ENCODE assay signal across 8 mouse cellular contexts in the genomic region with DNA sequence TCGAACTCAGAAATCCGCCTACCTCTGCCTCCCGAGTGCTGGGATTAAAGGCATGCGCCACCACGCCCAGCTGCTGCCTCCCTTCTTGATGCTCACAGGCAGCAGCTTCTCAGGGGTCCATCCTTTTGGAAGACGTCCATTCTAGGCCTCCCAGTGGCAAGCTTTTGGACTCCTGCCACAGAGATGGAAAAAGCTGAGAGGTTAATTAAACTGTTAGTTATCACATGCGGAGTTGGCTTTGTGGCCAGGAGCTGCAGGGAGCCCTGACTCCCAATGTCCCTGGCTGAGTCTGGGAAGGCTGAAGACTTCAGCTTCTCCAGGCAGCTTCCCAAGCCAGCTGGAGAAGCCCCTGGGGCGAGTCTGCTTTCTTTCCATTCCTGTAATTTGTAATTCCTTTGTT. TPM values are rescaled to one million over a fixed set of nuclear protein-coding genes. Genes with fewer than 3 reads are reported as not detected.
A peak's percentile ranks its signal among the peaks of the same experiment; 100 is the strongest.
DNase-seq lines count a peak whose midpoint lies in the region; ATAC-seq and TF ChIP-seq lines count a peak whose summit lies in the region.

No protein-coding gene starts in this region.

- H3K4me2 ChIP-seq in heart, postnatal 0 days (ENCODE audit: low read depth, low read length): no peak overlapping the region
- no peak overlapping the region for H3K4me2 ChIP-seq in heart, embryonic 12.5 days
- H3K4me2 ChIP-seq in embryonic facial prominence, embryonic 12.5 days (replicated peaks): no peak overlapping the region
- H3K4me2 ChIP-seq in kidney, postnatal 0 days (ENCODE audit: low read length): no peak overlapping the region

- TF ChIP-seq CTCF in heart, postnatal 0 days (IDR thresholded peaks at IDR 0.05; ENCODE audit: low read depth): no peak
- no peak for TF ChIP-seq CTCF in E14TG2a.4 (conservative IDR thresholded peaks at IDR 0.05; ENCODE audit: low read length)
- no peak for TF ChIP-seq CTCF in kidney, postnatal 0 days (IDR thresholded peaks at IDR 0.05; ENCODE audit: low read depth)

- H3K4me1 ChIP-seq in heart, postnatal 0 days (ENCODE audit: control insufficient read depth, insufficient read depth): no peaks in the 10 kb centered on the region; the same call in 1 of the 2 replicates
- peaks cover 22% of the 10 kb centered on the region for H3K4me1 ChIP-seq in heart, embryonic 12.5 days (replicated peaks)
- peaks cover 90% of the 10 kb centered on the region for H3K4me1 ChIP-seq in E14TG2a.4 (replicated peaks; ENCODE audit: low read depth, low read length)
- H3K4me1 ChIP-seq in embryonic facial prominence, embryonic 12.5 days: peaks cover 10% of the 10 kb centered on the region
- H3K4me1 ChIP-seq in kidney, postnatal 0 days (replicated peaks; ENCODE audit: insufficient read depth, low read length): no peaks in the 10 kb centered on the region

- 52% methylated on average over 8 of the region's 8 CpGs for WGBS in heart, postnatal 0 days
- 54% methylated on average over 8 of the region's 8 CpGs for WGBS in heart, embryonic 12.5 days
- 42% methylated on average over 8 of the region's 8 CpGs for WGBS in embryonic facial prominence, embryonic 12.5 days
- whole genome bisulfite sequencing in kidney, postnatal 0 days: 56% methylated on average over 8 of the region's 8 CpGs

- no peak for TF ChIP-seq EP300 in heart, postnatal 0 days (IDR thresholded peaks at IDR 0.05; ENCODE audit: low read depth)

- no peaks in the 10 kb centered on the region for H3K27me3 ChIP-seq in heart, postnatal 0 days (ENCODE audit: control insufficient read depth, insufficient read depth, low read length)
- no peaks in the 10 kb centered on the region for H3K27me3 ChIP-seq in heart, embryonic 12.5 days (replicated peaks)
- no peaks in the 10 kb centered on the region for H3K27me3 ChIP-seq in E14TG2a.4 (ENCODE audit: insufficient read depth, low read length)
- H3K27me3 ChIP-seq in embryonic facial prominence, embryonic 12.5 days: no peaks in the 10 kb centered on the region
- no peaks in the 10 kb centered on the region for H3K27me3 ChIP-seq in kidney, postnatal 0 days (ENCODE audit: insufficient read depth, low read length)

- no peak overlapping the region for H3K4me3 ChIP-seq in heart, postnatal 0 days (ENCODE audit: low read depth, low read length)
- H3K4me3 ChIP-seq in heart, embryonic 12.5 days: no peak overlapping the region
- H3K4me3 ChIP-seq in E14TG2a.4 (replicated peaks; ENCODE audit: low read length): peak overlapping the region; percentile 62
- no peak overlapping the region for H3K4me3 ChIP-seq in embryonic facial prominence, embryonic 12.5 days
- H3K4me3 ChIP-seq in kidney, postnatal 0 days (replicated peaks; ENCODE audit: low read depth, low read length): no peak overlapping the region

- H3K36me3 ChIP-seq in heart, postnatal 0 days (replicated peaks; ENCODE audit: control insufficient read depth, insufficient read depth, low read length): no peaks in the 10 kb centered on the region
- no peaks in the 10 kb centered on the region for H3K36me3 ChIP-seq in heart, embryonic 12.5 days
- H3K36me3 ChIP-seq in E14TG2a.4 (ENCODE audit: insufficient read depth, low read length): peaks cover 8% of the 10 kb centered on the region
- no peaks in the 10 kb centered on the region for H3K36me3 ChIP-seq in embryonic facial prominence, embryonic 12.5 days
- no peaks in the 10 kb centered on the region for H3K36me3 ChIP-seq in kidney, postnatal 0 days (ENCODE audit: insufficient read depth, low read length)

- ATAC-seq in heart, postnatal 0 days (ENCODE audit: insufficient read depth, low read depth): no peak
- ATAC-seq in heart, embryonic 12.5 days (ENCODE audit: insufficient number of reproducible peaks, low FRiP score): no peak
- no peak for ATAC-seq in embryonic facial prominence, embryonic 12.5 days (ENCODE audit: insufficient number of reproducible peaks, insufficient read depth, low FRiP score, low TSS enrichment)
- ATAC-seq in kidney, postnatal 0 days (replicated peaks; ENCODE audit: low FRiP score, low read depth): no peak

- no peak overlapping the region; the same call in 1 of the 2 replicates for H3K27ac ChIP-seq in heart, postnatal 0 days (ENCODE audit: low read depth)
- no peak overlapping the region for H3K27ac ChIP-seq in heart, embryonic 12.5 days (ENCODE audit: poor library complexity, severe bottlenecking)
- H3K27ac ChIP-seq in embryonic facial prominence, embryonic 12.5 days: peak overlapping the region; percentile 63; the same call in 1 of the 2 replicates
- H3K27ac ChIP-seq in kidney, postnatal 0 days: 0 out of 2 replicates have a peak overlapping the region, but pooled peaks have one; percentile 47

- H3K9ac ChIP-seq in heart, postnatal 0 days (replicated peaks; ENCODE audit: low read depth, low read length): no peak overlapping the region
- no peak overlapping the region for H3K9ac ChIP-seq in heart, embryonic 12.5 days
- H3K9ac ChIP-seq in embryonic facial prominence, embryonic 12.5 days: no peak overlapping the region
- no peak overlapping the region for H3K9ac ChIP-seq in kidney, postnatal 0 days (ENCODE audit: low read depth, low read length)

- H3K9me3 ChIP-seq in heart, postnatal 0 days (replicated peaks; ENCODE audit: control insufficient read depth, low read length): no peaks in the 10 kb centered on the region
- H3K9me3 ChIP-seq in heart, embryonic 12.5 days (replicated peaks): no peaks in the 10 kb centered on the region
- no peaks in the 10 kb centered on the region for H3K9me3 ChIP-seq in E14TG2a.4 (ENCODE audit: low read length)
- H3K9me3 ChIP-seq in embryonic facial prominence, embryonic 12.5 days: no peaks in the 10 kb centered on the region
- no peaks in the 10 kb centered on the region for H3K9me3 ChIP-seq in kidney, postnatal 0 days (replicated peaks; ENCODE audit: low read length)

- DNase-seq in heart, postnatal 0 days (ENCODE audit: low spot score): peak; percentile 8
- no peak for DNase-seq in kidney, postnatal 0 days (ENCODE audit: low spot score)
- no peak for DNase-seq in spleen, postnatal 4 days (ENCODE audit: low spot score in 2 of 2)
- no peak for DNase-seq in ovary, postnatal 10 days (ENCODE audit: low spot score)
- DNase-seq in ovary, postnatal 14 days (ENCODE audit: low spot score): no peak

RNA-seq across cellular contexts. Expression of a gene that starts 49.6 kb away (rescaled TPM):
- total RNA-seq in heart, postnatal 0 days (2014; rRNA removed; ENCODE audit: low replicate concordance): 31.9 and 47.6 TPM in 2 replicates
- 7.7 and 10.9 TPM in 2 replicates for polyA plus RNA-seq in heart, postnatal 0 days (2015; fragmentation: Nextera tagmentation; extraction: Ambion mirVana)
- polyA plus RNA-seq in heart, embryonic 12.5 days (2016; fragmentation: Nextera tagmentation; extraction: Ambion mirVana): 23.3 and 24.3 TPM in 2 replicates
- 13.0 and 15.8 TPM in 2 replicates for polyA plus RNA-seq in embryonic facial prominence, embryonic 12.5 days (2016; fragmentation: Nextera tagmentation; extraction: Ambion mirVana)
- 15.4 and 17.2 TPM in 2 replicates for polyA plus RNA-seq in kidney, postnatal 0 days (2015; fragmentation: Nextera tagmentation; extraction: Ambion mirVana)

Comparison
In these comparisons a context has a peak if more than half of its experiments do, and no peak if none do; other contexts are left out.
1. H3K27ac ChIP-seq: peak in embryonic facial prominence, embryonic 12.5 days (single experiment) and kidney, postnatal 0 days (single experiment); none in heart, postnatal 0 days (single experiment) and heart, embryonic 12.5 days (single experiment).